Mouse (Mus musculus) hindbrain, embryonic 15.5 days (tissue): ENCODE measurements at regions not wholly inside any gene's neighbourhood (a gene's known extent, or its start where the extent isn't known, plus 50 kb on each side); places are given as distances from the start of the nearest gene placed in this dataset.

Source experiments
- ATAC-seq: fragments of 200-750 bp; cut with Nextera tagmentation; 2 replicates; pipeline ENCODE4 v1.8.0; 2017; ENCODE audit warnings: low read depth, moderate number of reproducible peaks, moderate TSS enrichment; ENCODE audit not compliant: low FRiP score
- H3K27ac ChIP-seq: fragments of 300-500 bp; sonication (generic); replicated peaks from 2 replicates; pipeline ENCODE4 v1.5.1; 2015; ENCODE audit warnings: mild to moderate bottlenecking, inconsistent platforms
- H3K27me3 ChIP-seq: fragments of 300-500 bp; sonication (generic); 2 replicates; pipeline ENCODE4 v1.6.1; 2015; ENCODE audit warnings: control low read depth, inconsistent platforms
- H3K36me3 ChIP-seq: fragments of 300-500 bp; sonication (generic); 2 replicates; pipeline ENCODE4 v1.6.1; 2015; ENCODE audit warnings: control low read depth, inconsistent platforms
- H3K4me1 ChIP-seq: fragments of 300-500 bp; sonication (generic); replicated peaks from 2 replicates; pipeline ENCODE4 v1.6.1; 2015; ENCODE audit warnings: control low read depth, inconsistent platforms
- H3K4me2 ChIP-seq: fragments of 300-500 bp; sonication (generic); 2 replicates; pipeline ENCODE4 v1.6.1; 2015; ENCODE audit warnings: moderate library complexity, mild to moderate bottlenecking, inconsistent platforms
- H3K4me3 ChIP-seq: fragments of 300-500 bp; sonication (generic); 2 replicates; pipeline ENCODE4 v1.5.1; 2015; ENCODE audit warnings: mild to moderate bottlenecking, inconsistent platforms
- H3K9ac ChIP-seq: fragments of 300-500 bp; sonication (generic); 2 replicates; pipeline ENCODE4 v1.6.1; 2015; ENCODE audit warnings: inconsistent platforms
- H3K9me3 ChIP-seq: fragments of 300-500 bp; sonication (generic); 2 replicates; pipeline ENCODE4 v1.6.1; 2016; ENCODE audit warnings: control low read depth, inconsistent platforms
- WGBS: fragments of 180-500 bp; shearing (Covaris S2); methylation state at CpG from one replicate; pipeline ENCODE4 v1.1.7; 2015; 5-methylcytosine and 5-hydroxymethylcytosine counted together

DNA sequence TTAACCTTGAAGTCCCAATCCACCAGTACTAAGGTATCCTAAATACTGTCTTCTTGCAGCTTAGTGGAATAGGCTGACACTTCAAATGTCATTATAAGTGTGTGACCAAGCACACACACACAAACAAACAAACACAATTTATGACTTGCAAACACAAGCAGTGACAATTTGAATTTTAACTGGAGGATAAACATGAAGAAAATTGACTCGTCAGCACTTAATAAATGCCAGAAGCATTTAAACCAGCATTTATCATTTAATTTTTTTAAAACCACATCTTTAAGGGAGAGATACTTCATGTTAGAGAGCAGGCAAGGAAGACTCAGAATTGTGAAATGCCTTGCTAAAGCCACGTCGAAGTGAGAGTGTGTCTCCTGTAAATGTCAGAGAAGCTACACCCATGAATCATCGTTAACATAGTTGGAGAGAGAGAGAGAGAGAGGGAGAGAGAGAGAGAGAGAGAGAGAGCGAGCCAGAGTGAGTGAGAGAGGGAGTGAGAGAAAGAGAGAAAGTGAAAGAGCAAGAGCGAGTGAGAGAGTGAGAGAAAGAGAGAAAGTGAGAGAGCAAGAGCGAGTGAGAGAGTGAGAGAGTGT, 149.4 kb upstream of the Cdkn2b start:
- ATAC-seq: no peak
- WGBS: 82% methylated on average over 7 of the region's 7 CpGs
- Histone ChIP-seq H3K4me3 (no peak overlapping the region), H3K4me2 (no peak overlapping the region), H3K9ac (no peak overlapping the region), H3K27ac (no peak overlapping the region), H3K27me3 (no peaks in the 10 kb centered on the region), H3K36me3 (no peaks in the 10 kb centered on the region), H3K4me1 (no peaks in the 10 kb centered on the region), H3K9me3 (no peaks in the 10 kb centered on the region)

DNA sequence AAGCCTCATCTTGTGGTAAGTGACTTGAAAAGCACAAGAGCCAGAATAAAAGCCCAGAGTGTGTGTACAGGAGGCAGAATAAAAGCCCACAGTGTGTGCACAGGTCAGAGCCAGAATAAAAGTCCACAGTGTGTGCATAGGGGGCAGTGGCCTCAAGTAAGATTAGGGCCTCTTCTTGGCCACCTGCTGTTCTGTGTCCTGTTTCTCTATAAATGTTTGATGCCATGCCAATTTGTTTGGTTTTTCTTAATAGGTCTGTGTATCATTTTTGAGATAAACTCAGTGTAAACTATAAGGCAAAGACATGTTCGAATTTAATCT, 148.5 kb upstream of the Cdkn2b start:
- H3K4me3 ChIP-seq: no peak overlapping the region
- H3K9me3 ChIP-seq: no peaks in the 10 kb centered on the region
- ATAC-seq: no peak
- 88% methylated on average over 1 of the region's 1 CpGs for WGBS
- no peaks in the 10 kb centered on the region for H3K27me3 ChIP-seq
- no peak overlapping the region for H3K27ac ChIP-seq
- no peaks in the 10 kb centered on the region for H3K36me3 ChIP-seq
- H3K4me2 ChIP-seq: no peak overlapping the region
- H3K9ac ChIP-seq: no peak overlapping the region
- no peaks in the 10 kb centered on the region for H3K4me1 ChIP-seq

GRCm38 (mm10) chr4:89458628-89459345, 147.9 kb upstream of the Cdkn2b start:
- ATAC-seq: no peak
- Histone ChIP-seq H3K27ac (no peak overlapping the region), H3K4me2 (no peak overlapping the region), H3K4me1 (no peaks in the 10 kb centered on the region), H3K9ac (no peak overlapping the region), H3K36me3 (no peaks in the 10 kb centered on the region), H3K9me3 (no peaks in the 10 kb centered on the region), H3K27me3 (no peaks in the 10 kb centered on the region), H3K4me3 (no peak overlapping the region)
- WGBS: 79% methylated on average over 2 of the region's 2 CpGs

DNA sequence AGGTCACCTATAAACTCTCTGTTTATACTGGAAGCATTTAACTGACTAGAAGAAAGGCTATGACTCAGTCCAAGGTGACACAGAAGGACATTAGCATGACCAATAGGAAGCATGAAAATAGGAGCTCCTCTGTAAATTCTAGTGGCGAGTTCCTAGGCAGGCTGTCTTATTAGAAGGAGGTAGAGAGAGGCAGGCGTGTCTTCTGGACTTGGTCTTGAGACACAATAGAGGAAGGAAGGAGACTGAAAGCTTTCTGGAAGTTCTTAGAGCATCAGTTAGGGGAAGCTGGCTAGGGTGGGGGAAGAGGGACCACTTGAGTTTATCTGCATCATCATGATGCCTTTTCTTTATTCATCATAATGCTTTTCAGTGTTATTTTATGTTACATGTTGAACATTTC, 147.0 kb upstream of the Cdkn2b start:
- H3K4me3 ChIP-seq: no peak overlapping the region
- no peaks in the 10 kb centered on the region for H3K4me1 ChIP-seq
- no peak for ATAC-seq
- no peak overlapping the region for H3K4me2 ChIP-seq
- no peaks in the 10 kb centered on the region for H3K36me3 ChIP-seq
- 90% methylated on average over 2 of the region's 2 CpGs for WGBS
- H3K27ac ChIP-seq: no peak overlapping the region
- no peaks in the 10 kb centered on the region for H3K27me3 ChIP-seq
- no peak overlapping the region for H3K9ac ChIP-seq
- no peaks in the 10 kb centered on the region for H3K9me3 ChIP-seq

DNA sequence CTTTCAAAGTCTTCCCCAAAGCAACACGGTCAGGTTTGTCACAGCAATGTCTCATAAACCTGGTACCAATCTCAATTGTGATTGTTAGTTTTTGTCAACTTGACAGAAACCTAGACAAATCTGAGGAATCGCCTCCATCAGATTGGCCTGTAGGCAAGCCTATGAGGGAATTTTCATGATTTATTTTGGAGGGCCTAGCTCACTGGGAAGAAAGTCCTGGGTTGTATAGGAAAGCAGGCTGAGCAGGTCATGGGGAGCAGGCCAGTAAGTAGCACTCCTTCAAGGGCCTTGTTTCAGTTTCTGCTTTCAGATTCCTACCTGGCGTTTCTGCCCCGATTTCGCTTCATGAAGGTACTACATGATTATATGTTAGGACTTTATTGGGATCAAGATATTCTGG, 144.1 kb upstream of the Cdkn2b start:
- no peaks in the 10 kb centered on the region for H3K27me3 ChIP-seq
- no peak overlapping the region for H3K4me3 ChIP-seq
- no peak for ATAC-seq
- WGBS: 95% methylated on average over 5 of the region's 5 CpGs
- no peaks in the 10 kb centered on the region for H3K9me3 ChIP-seq
- no peak overlapping the region for H3K4me2 ChIP-seq
- no peak overlapping the region for H3K27ac ChIP-seq
- H3K4me1 ChIP-seq: no peaks in the 10 kb centered on the region
- no peak overlapping the region for H3K9ac ChIP-seq
- no peaks in the 10 kb centered on the region for H3K36me3 ChIP-seq

GRCm38 (mm10) chr4:89453051-89453450, 142.2 kb upstream of the Cdkn2b start:
- Histone ChIP-seq H3K4me3 (no peak overlapping the region), H3K4me1 (no peaks in the 10 kb centered on the region), H3K9ac (no peak overlapping the region), H3K27me3 (no peaks in the 10 kb centered on the region), H3K27ac (no peak overlapping the region), H3K4me2 (no peak overlapping the region), H3K36me3 (no peaks in the 10 kb centered on the region), H3K9me3 (no peaks in the 10 kb centered on the region)
- no peak for ATAC-seq

DNA sequence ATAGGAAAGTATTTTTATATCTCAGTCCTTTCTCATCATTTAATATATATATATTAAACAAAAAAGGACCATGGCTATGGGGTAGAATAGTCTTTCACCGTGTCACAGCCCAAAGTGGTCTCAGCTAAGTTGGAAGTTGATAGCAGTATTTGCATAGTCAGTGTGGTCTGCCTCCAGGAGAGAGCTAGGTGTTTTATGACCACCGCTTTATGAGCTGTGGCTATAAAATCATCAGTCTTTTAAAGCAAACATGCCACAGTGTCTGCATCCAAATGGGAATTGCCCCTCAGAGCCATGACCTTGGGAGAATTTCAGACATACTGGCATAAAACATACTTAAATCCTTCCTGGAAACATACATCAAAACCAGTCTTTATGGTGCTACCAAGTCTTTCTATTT, 140.9 kb upstream of the Cdkn2b start:
- H3K4me2 ChIP-seq: no peak overlapping the region
- H3K9me3 ChIP-seq: no peaks in the 10 kb centered on the region
- no peaks in the 10 kb centered on the region for H3K36me3 ChIP-seq
- H3K27ac ChIP-seq: no peak overlapping the region
- H3K4me1 ChIP-seq: no peaks in the 10 kb centered on the region
- H3K9ac ChIP-seq: no peak overlapping the region
- WGBS: 74% methylated on average over 2 of the region's 2 CpGs
- no peaks in the 10 kb centered on the region for H3K27me3 ChIP-seq
- no peak for ATAC-seq
- no peak overlapping the region for H3K4me3 ChIP-seq

DNA sequence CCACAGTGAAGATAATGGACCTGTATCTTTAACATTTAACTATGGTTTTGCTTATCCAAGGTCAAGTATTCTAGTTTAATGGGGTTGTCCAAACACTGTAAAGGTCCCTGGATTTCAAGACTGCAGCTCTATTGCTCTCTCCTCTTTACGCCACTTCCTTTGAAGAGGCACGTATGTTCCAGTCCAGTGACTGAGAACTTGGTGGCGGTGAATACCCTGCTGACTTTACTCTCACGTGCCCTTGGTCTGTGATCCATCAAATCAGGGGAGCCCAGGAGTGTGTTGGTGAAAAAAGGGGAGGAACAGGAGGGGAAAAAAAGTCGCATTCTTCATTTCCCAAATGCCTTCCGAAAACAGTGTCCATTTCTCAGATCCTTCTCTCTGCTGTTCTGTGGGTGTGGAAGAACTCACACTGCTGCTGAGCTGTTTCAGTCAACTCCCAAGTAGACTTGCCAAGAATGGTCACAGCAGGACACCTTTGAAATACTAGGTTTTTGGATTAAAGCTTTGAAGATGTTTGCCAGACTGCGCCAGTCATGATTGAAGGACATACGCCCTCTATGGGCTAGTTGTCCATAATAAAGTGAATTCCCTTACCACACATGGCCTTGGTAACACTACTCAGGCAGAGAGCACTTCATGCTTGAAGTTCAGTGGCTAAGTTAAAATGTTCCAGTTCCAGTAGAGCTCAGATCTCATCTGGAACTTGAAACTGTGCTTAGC, 136.1 kb upstream of the Cdkn2b start:
- no peak overlapping the region for H3K27ac ChIP-seq
- no peak overlapping the region for H3K4me3 ChIP-seq
- no peak overlapping the region for H3K9ac ChIP-seq
- H3K4me1 ChIP-seq: no peaks in the 10 kb centered on the region
- WGBS: 57% methylated on average over 8 of the region's 8 CpGs
- H3K36me3 ChIP-seq: no peaks in the 10 kb centered on the region
- no peak for ATAC-seq
- H3K27me3 ChIP-seq: no peaks in the 10 kb centered on the region
- no peaks in the 10 kb centered on the region for H3K9me3 ChIP-seq
- no peak overlapping the region for H3K4me2 ChIP-seq

DNA sequence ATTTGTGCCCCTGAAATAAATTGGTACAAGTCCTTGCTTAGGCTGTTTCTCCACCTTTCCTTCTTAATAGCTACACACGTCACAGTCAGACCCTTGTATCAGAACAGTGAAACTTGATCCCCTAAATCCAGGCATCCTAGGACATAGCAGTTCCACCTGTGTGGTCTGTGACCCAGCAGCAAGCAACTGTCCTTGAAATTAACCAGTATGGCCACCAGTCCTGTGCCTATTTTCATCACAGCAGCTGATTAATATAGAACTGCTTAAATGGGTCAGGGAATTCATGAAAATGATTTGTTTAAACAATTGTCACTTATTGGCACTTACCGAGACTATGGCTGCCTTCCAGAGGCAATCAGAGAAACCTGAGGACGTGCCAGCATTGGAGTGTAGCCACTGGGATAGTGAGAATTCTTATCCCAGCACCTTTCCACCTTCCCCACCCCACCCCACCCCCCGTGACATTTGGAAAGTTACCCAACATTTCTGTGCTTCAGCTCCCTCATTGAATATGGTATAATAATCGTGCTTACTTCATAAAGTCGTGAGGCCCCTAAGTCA, 135.4 kb upstream of the Cdkn2b start:
- no peaks in the 10 kb centered on the region for H3K27me3 ChIP-seq
- H3K27ac ChIP-seq: no peak overlapping the region
- no peaks in the 10 kb centered on the region for H3K9me3 ChIP-seq
- H3K4me2 ChIP-seq: no peak overlapping the region
- 59% methylated on average over 6 of the region's 6 CpGs for WGBS
- no peaks in the 10 kb centered on the region for H3K36me3 ChIP-seq
- no peaks in the 10 kb centered on the region for H3K4me1 ChIP-seq
- H3K4me3 ChIP-seq: no peak overlapping the region
- no peak overlapping the region for H3K9ac ChIP-seq
- ATAC-seq: no peak

DNA sequence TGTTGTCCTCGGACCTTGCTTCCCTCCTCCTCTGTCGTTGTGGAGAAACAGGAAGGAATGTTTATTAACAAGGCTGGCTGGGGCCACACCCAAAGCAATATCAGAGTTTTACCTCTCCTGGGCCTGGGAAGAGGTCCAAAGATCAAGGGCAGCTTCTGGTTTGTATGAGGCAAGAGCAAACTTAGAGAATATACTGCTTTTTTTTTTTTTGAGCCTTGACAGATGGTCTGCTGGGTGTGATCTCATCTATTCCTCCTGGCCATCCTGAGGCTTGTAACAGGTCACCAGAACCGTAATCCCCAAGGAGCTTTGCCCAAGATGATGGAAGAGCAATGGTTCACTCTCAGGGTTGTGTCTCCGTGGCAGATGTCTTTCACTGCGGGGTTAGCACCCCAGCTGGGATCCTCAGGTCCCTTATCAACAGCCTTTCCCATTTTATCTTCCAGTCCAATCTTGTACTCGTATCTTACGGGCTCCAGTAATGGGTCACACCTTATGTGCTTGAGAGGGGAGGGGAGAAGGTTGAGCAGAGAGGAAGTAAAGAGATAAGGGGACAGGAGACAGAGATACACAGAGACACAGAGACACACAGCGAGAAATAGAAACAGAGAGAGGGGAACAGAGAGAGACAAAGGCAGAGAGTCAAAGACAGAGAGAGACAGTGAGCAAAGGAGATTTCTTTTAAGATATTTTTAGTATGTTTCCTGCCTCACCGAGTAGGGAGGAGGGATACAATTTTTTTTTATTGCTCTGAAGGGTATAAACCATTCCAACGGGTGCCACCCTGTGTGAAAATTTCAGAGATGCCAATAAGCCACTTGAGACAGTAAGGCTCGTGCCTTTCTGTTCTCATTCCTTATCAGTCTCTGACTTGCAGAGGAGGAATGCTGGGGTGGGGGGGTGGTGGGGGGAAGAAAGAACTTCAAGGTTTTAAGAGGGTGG, 134.6 kb upstream of the Cdkn2b start:
- whole genome bisulfite sequencing: 68% methylated on average over 11 of the region's 11 CpGs
- H3K4me3 ChIP-seq: no peak overlapping the region
- ATAC-seq: no peak

GRCm38 (mm10) chr4:89442526-89442925, 131.7 kb upstream of the Cdkn2b start:
- no peak overlapping the region for H3K4me3 ChIP-seq
- 88% methylated on average over 1 of the region's 1 CpGs for WGBS
- H3K9ac ChIP-seq: no peak overlapping the region
- H3K27me3 ChIP-seq: no peaks in the 10 kb centered on the region
- no peak for ATAC-seq
- H3K4me1 ChIP-seq: no peaks in the 10 kb centered on the region
- no peak overlapping the region for H3K27ac ChIP-seq
- no peaks in the 10 kb centered on the region for H3K9me3 ChIP-seq
- H3K36me3 ChIP-seq: no peaks in the 10 kb centered on the region
- no peak overlapping the region for H3K4me2 ChIP-seq

More for the DNA sequence above, 134.6 kb upstream of the Cdkn2b start:
- Histone ChIP-seq H3K9ac (no peak overlapping the region), H3K27ac (no peak overlapping the region), H3K36me3 (no peaks in the 10 kb centered on the region), H3K9me3 (no peaks in the 10 kb centered on the region), H3K27me3 (no peaks in the 10 kb centered on the region), H3K4me2 (no peak overlapping the region), H3K4me1 (no peaks in the 10 kb centered on the region)

DNA sequence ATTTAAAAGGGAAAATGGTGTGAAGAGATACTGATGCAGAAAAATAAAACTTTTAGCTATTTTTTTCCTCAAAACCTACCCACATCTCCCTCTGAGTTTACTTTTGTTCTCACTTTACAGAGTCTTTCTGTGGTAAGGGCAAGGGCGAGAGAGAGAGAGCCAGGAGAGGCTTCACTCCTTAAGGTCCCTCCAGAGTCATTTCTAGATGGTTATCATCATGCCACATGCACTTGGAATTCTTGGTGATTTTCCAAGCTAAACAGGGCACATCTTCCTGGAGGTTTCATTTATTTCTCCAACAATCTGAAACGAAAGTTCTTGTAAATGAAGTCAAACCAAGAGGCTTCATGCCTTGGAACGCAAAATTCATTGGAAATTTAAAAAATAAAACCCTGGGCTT, 130.0 kb upstream of the Cdkn2b start:
- no peak overlapping the region for H3K4me2 ChIP-seq
- no peak overlapping the region for H3K27ac ChIP-seq
- H3K36me3 ChIP-seq: no peaks in the 10 kb centered on the region
- ATAC-seq: no peak
- H3K9me3 ChIP-seq: no peaks in the 10 kb centered on the region
- H3K4me3 ChIP-seq: no peak overlapping the region
- no peaks in the 10 kb centered on the region for H3K4me1 ChIP-seq
- H3K9ac ChIP-seq: no peak overlapping the region
- 83% methylated on average over 3 of the region's 3 CpGs for WGBS
- H3K27me3 ChIP-seq: no peaks in the 10 kb centered on the region
